Mouse (Mus musculus) ES-Bruce4 (cell line): ENCODE results near the gene Rybp.

Experiments
- CTCF ChIP-seq: IDR thresholded peaks from one replicate; pipeline ENCODE4 v1.8.1; 2011; ENCODE audit warnings: low read depth, low read length
- POLR2A ChIP-seq: IDR thresholded peaks from one replicate; pipeline ENCODE4 v1.8.1; 2011; ENCODE audit warnings: low read length; ENCODE audit not compliant: insufficient read depth

- TF ChIP-seq POLR2A (no peak), CTCF (no peak)
Measured at GRCm38 (mm10) chr6:100180883-100181262, 106.4 kb downstream of the Rybp start.
